Mouse (Mus musculus): Measurements from ENCODE around the gene Mtap. TPM values are rescaled to one million over a fixed set of nuclear protein-coding genes. Genes with fewer than 3 reads are reported as not detected.
A peak's percentile ranks its signal among the peaks of the same experiment; 100 is the strongest.

Mtap gene
- total and polyA plus RNA-seq, 3 experiments, result 36.7 to 52.0 (median 45.4) TPM

DNA sequence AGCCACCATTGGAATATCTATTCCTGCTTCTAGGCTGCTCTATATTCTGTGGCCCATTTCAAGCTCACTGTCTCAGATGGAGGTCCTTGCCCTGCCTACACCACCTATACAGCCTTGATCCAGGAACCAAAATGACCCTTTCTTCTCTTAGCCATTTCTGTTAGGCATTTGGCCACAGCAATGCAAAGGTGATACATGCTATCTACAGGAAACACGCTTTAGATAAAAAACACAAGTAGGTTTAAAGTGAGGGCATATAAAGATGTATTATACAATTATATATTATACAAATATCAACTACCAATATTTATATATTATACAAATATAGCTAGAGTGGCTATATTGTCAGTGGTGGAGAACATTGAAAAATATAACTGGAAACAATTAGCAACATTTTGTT lies 63.9 kb downstream of the Mtap start:
- TF ChIP-seq USF1 (IDR thresholded peaks at IDR 0.05; ENCODE audit: low read depth, low read length), result no peak
- no peak for TF ChIP-seq HCFC1 (IDR thresholded peaks at IDR 0.05; ENCODE audit: low read depth, low read length)
- no peak for TF ChIP-seq POLR2AphosphoS2 (IDR thresholded peaks at IDR 0.05; ENCODE audit: low read length)
- 0 out of 2 replicates have a peak, but pooled peaks have one; percentile 9 for TF ChIP-seq TAL1 (IDR thresholded peaks at IDR 0.05; ENCODE audit: low read length)
- no peak for TF ChIP-seq CTCF (IDR thresholded peaks at IDR 0.05 in 2 of 3, conservative IDR thresholded peaks at IDR 0.05 in 1 of 3; ENCODE audit: control insufficient read depth in 1 of 3, insufficient read depth in 1 of 3, low read depth in 2 of 3, low read length in 3 of 3, poor library complexity in 1 of 3, severe bottlenecking in 1 of 3)
- 0 out of 2 replicates have a peak, but pooled peaks have one; percentile 29 for TF ChIP-seq ETS1 (IDR thresholded peaks at IDR 0.05; ENCODE audit: low read depth, low read length)
- TF ChIP-seq NELFE (IDR thresholded peaks at IDR 0.05; ENCODE audit: low read depth, low read length), result no peak
- TF ChIP-seq EP300 (IDR thresholded peaks at IDR 0.05; ENCODE audit: low read depth in 1 of 2, low read length in 2 of 2), result peak; percentile 77
- no peak for TF ChIP-seq UBTF (IDR thresholded peaks at IDR 0.05; ENCODE audit: borderline replicate concordance, insufficient read depth, low read depth, low read length)
- no peak for TF ChIP-seq SMC3 (IDR thresholded peaks at IDR 0.05; ENCODE audit: low read depth, low read length)
- no peak for TF ChIP-seq MAZ (IDR thresholded peaks at IDR 0.05; ENCODE audit: low read depth, low read length)
- no peak for TF ChIP-seq MEF2A (IDR thresholded peaks at IDR 0.05; ENCODE audit: extremely low read depth, insufficient replicate concordance, low read depth, low read length, poor library complexity, severe bottlenecking)
- TF ChIP-seq USF2 (IDR thresholded peaks at IDR 0.05; ENCODE audit: borderline replicate concordance in 1 of 2, insufficient read depth in 1 of 2, low read depth in 1 of 2, low read length in 2 of 2), result no peak
- no peak for TF ChIP-seq NRF1 (IDR thresholded peaks at IDR 0.05; ENCODE audit: insufficient read depth, low read depth, low read length, poor library complexity, severe bottlenecking)
- TF ChIP-seq RCOR1 (IDR thresholded peaks at IDR 0.05; ENCODE audit: low read depth, low read length), result peak; percentile 52; the same call in 1 of the 2 replicates
- peak; percentile 79 for TF ChIP-seq TCF12 (IDR thresholded peaks at IDR 0.05; ENCODE audit: low read depth, low read length)
- no peak for TF ChIP-seq E2F4 (IDR thresholded peaks at IDR 0.05; ENCODE audit: borderline replicate concordance, low read depth, low read length)
- TF ChIP-seq GATA1 (IDR thresholded peaks at IDR 0.05; ENCODE audit: low read depth, low read length), result peak; percentile 68
- H3K4me1 ChIP-seq (ENCODE audit: control insufficient read depth in 1 of 2, insufficient read depth in 2 of 2, low read length in 2 of 2), result peaks cover 8 to 13% of the 10 kb centered on the region in 2 experiments
- H3K9me3 ChIP-seq (replicated peaks; ENCODE audit: insufficient read depth, low read length), result no peaks in the 10 kb centered on the region
- no peak overlapping the region; the same call in 1 of the 2 replicates for H3K27ac ChIP-seq (ENCODE audit: control insufficient read depth, low read depth, low read length)
- no peaks in the 10 kb centered on the region for H3K27me3 ChIP-seq (ENCODE audit: control insufficient read depth in 1 of 2, insufficient read depth in 2 of 2, low read length in 2 of 2)
- H3K36me3 ChIP-seq (ENCODE audit: control insufficient read depth in 1 of 2, insufficient read depth in 2 of 2, low read length in 2 of 2), result peaks cover 0 to 20% of the 10 kb centered on the region in 2 experiments; a peak in 2 of 4 replicates
- DNase-seq (ENCODE audit: low read depth, low spot score), result no peak
- H3K9ac ChIP-seq (ENCODE audit: control insufficient read depth, low read depth, low read length, poor library complexity, severe bottlenecking), result no peak overlapping the region
- H3K4me3 ChIP-seq (ENCODE audit: control insufficient read depth in 1 of 2, insufficient read depth in 1 of 2, low read depth in 2 of 2, low read length in 2 of 2), result no peak overlapping the region
- no peaks in the 10 kb centered on the region for H3K79me2 ChIP-seq (ENCODE audit: control insufficient read depth, insufficient read depth, low read length, poor library complexity)

DNA sequence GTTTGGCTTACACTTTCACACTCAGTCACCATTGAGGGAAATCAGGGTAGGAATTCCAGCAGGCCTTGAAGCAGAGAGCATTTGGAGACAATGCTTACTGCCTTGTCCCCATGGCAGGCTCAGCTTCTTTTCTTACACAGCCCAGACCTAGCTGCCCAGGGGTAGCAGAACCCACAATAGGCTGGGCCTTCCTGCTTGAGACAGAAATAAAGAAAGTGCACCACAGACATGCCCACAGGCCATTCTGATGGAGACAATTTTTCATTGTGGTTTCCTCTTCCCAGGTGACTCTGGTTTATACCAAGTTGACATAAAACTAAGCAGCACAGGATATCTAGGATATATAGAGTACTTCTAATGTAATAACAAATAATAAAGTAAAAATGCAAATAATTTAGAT lies 72.4 kb downstream of the Mtap start:
- DNase-seq (ENCODE audit: low read depth, low spot score), result no peak
- no peak overlapping the region for H3K4me3 ChIP-seq (ENCODE audit: control insufficient read depth in 1 of 2, insufficient read depth in 1 of 2, low read depth in 2 of 2, low read length in 2 of 2)
- TF ChIP-seq MYC (IDR thresholded peaks at IDR 0.05; ENCODE audit: low read depth, low read length), result no peak
- no peak for TF ChIP-seq GABPA (IDR thresholded peaks at IDR 0.05; ENCODE audit: low read depth, low read length)

More for the DNA sequence above, 72.4 kb downstream of the Mtap start:
- H3K4me1 ChIP-seq (ENCODE audit: control insufficient read depth in 1 of 2, insufficient read depth in 2 of 2, low read length in 2 of 2), result peaks cover 17 to 30% of the 10 kb centered on the region in 2 experiments
- H3K79me2 ChIP-seq (ENCODE audit: control insufficient read depth, insufficient read depth, low read length, poor library complexity), result no peaks in the 10 kb centered on the region
- H3K36me3 ChIP-seq (ENCODE audit: control insufficient read depth in 1 of 2, insufficient read depth in 2 of 2, low read length in 2 of 2), result peaks cover 0 to 39% of the 10 kb centered on the region in 2 experiments; a peak in 2 of 4 replicates
- H3K9ac ChIP-seq (ENCODE audit: control insufficient read depth, low read depth, low read length, poor library complexity, severe bottlenecking), result no peak overlapping the region
- no peaks in the 10 kb centered on the region for H3K9me3 ChIP-seq (replicated peaks; ENCODE audit: insufficient read depth, low read length)
- no peak overlapping the region for H3K27ac ChIP-seq (ENCODE audit: control insufficient read depth, low read depth, low read length)
- no peaks in the 10 kb centered on the region for H3K27me3 ChIP-seq (ENCODE audit: control insufficient read depth in 1 of 2, insufficient read depth in 2 of 2, low read length in 2 of 2)

Data from MEL (cell line).